Mouse (Mus musculus) adrenal gland, postnatal 36 days (tissue): ENCODE data around the gene Stard5. TPM values are rescaled to one million over a fixed set of nuclear protein-coding genes. Genes with fewer than 3 reads are reported as not detected.

Experiments used
- DNase-seq, 2 experiments: peaks; one replicate each; pipeline ENCODE4 v3.0.0; 2021; ENCODE audit warnings: mixed read lengths in 1 of 2
- total RNA-seq, 2 experiments: library from RNA; stranded (reverse); gene quantifications; 2 replicates each; pipeline ENCODE4 v1.2.3; 2021

Gene Stard5
- total RNA-seq, 2 experiments from 2014 or later: 21.2 to 32.8 TPM

- no peak for DNase-seq
These were observed 31.1 kb downstream of the Stard5 start for GRCm38 (mm10) chr7:83662711-83663375.

GRCm38 (mm10) chr7:83666087-83666595 is 34.4 kb downstream of the Stard5 start:
- no peak for DNase-seq

- DNase-seq: no peak
These were observed 36.3 kb downstream of the Stard5 start for GRCm38 (mm10) chr7:83667936-83668645.

GRCm38 (mm10) chr7:83668724-83669123 is 37.0 kb downstream of the Stard5 start:
- peak; percentile 57 to 72 for DNase-seq

- no peak for DNase-seq
These were observed 39.8 kb downstream of the Stard5 start for GRCm38 (mm10) chr7:83671573-83671972.

- DNase-seq: peak; percentile 26 to 34
These were observed 43.9 kb downstream of the Stard5 start for GRCm38 (mm10) chr7:83675545-83676254.

GRCm38 (mm10) chr7:83677296-83677695 is 45.5 kb downstream of the Stard5 start:
- no peak for DNase-seq

- no peak for DNase-seq
These were observed 46.7 kb downstream of the Stard5 start for GRCm38 (mm10) chr7:83678506-83678905.

- no peak for DNase-seq
These were observed 51.0 kb downstream of the Stard5 start for GRCm38 (mm10) chr7:83682640-83683274.

- DNase-seq: peak; percentile 37 to 39
These were observed 63.9 kb downstream of the Stard5 start for GRCm38 (mm10) chr7:83695449-83696212.

GRCm38 (mm10) chr7:83699066-83699745 is 67.4 kb downstream of the Stard5 start:
- DNase-seq: no peak

Other genes starting within 250 kb of the Stard5 start
- gene Tmc3, start 47.0 kb upstream of the Stard5 start, total RNA-seq: under 1 TPM; 0.07 to 0.36 TPM
- 1 to 10 TPM; 3.5 to 4.7 TPM for gene Il16, start 113.8 kb downstream of the Stard5 start, total RNA-seq
- under 1 TPM; 0.30 to 0.53 TPM for gene Cfap161, start 162.9 kb downstream of the Stard5 start, total RNA-seq